8 mouse cellular contexts compared by ENCODE assay signal in the genomic region with DNA sequence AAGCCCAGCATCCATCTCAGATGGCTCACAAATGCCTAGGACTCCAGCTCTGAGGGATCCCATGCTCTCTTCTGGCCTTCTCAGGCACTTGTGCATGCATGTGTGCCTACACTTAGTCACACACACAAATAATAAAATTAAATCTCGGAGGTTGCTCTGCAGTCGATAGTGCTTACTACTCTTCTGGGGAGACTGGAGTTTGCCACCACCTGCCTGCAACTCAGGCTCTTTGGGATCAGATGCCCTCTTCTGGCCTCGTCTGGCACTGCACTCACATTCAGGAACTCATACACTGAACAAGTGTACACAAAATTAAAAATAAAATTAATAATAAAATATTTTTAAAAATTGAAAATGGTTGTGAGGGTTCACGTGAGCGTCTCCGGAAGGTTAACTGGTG. TPM values are rescaled to one million over a fixed set of nuclear protein-coding genes. Genes with fewer than 3 reads are reported as not detected.
DNase-seq lines count a peak whose midpoint lies in the region; ATAC-seq and TF ChIP-seq lines count a peak whose summit lies in the region.

No protein-coding gene starts in this region.

- DNase-seq in B cell, adult 2 months: peak; percentile 23 to 28
- peak; percentile 73 for DNase-seq in ZHBTc4 (ENCODE audit: low read depth, low spot score)
- DNase-seq in heart, postnatal 4 days: peak; percentile 69
- DNase-seq in lung, postnatal 0 days (ENCODE audit: low spot score): peak; percentile 44
- no peak for DNase-seq in MN1 (ENCODE audit: low spot score)

- WGBS in intestine, postnatal 0 days: 90% methylated on average over 6 of the region's 6 CpGs
- WGBS in intestine, embryonic 16.5 days: 88% methylated on average over 6 of the region's 6 CpGs
- 85% methylated on average over 6 of the region's 6 CpGs for WGBS in lung, postnatal 0 days

- H3K4me1 ChIP-seq in intestine, postnatal 0 days (replicated peaks; ENCODE audit: control insufficient read depth, insufficient read depth, low read length): peaks cover 14% of the 10 kb centered on the region; the same call in 1 of the 2 replicates
- peaks cover 22% of the 10 kb centered on the region for H3K4me1 ChIP-seq in intestine, embryonic 16.5 days (ENCODE audit: control insufficient read depth, insufficient read depth, low read length)
- H3K4me1 ChIP-seq in lung, postnatal 0 days (ENCODE audit: insufficient read depth, low read depth, low read length): peaks cover 16% of the 10 kb centered on the region

- H3K27ac ChIP-seq in intestine, postnatal 0 days (ENCODE audit: low read depth, low read length): no peak overlapping the region
- H3K27ac ChIP-seq in intestine, embryonic 16.5 days (ENCODE audit: low read length): no peak overlapping the region
- H3K27ac ChIP-seq in lung, postnatal 0 days (ENCODE audit: low read length): no peak overlapping the region

- H3K27me3 ChIP-seq in intestine, postnatal 0 days (replicated peaks; ENCODE audit: control insufficient read depth, insufficient read depth, low read length): no peaks in the 10 kb centered on the region
- no peaks in the 10 kb centered on the region for H3K27me3 ChIP-seq in intestine, embryonic 16.5 days (replicated peaks; ENCODE audit: control insufficient read depth, insufficient read depth, low read length)
- no peaks in the 10 kb centered on the region for H3K27me3 ChIP-seq in lung, postnatal 0 days (replicated peaks; ENCODE audit: insufficient read depth, low read length)

- H3K9ac ChIP-seq in intestine, postnatal 0 days (ENCODE audit: low read depth, low read length): no peak overlapping the region
- H3K9ac ChIP-seq in intestine, embryonic 16.5 days (ENCODE audit: low read depth, low read length): no peak overlapping the region
- no peak overlapping the region for H3K9ac ChIP-seq in lung, postnatal 0 days (replicated peaks; ENCODE audit: low read depth)

- H3K9me3 ChIP-seq in intestine, postnatal 0 days (ENCODE audit: control insufficient read depth): no peaks in the 10 kb centered on the region
- no peaks in the 10 kb centered on the region for H3K9me3 ChIP-seq in intestine, embryonic 16.5 days (ENCODE audit: control insufficient read depth, low read length)
- no peaks in the 10 kb centered on the region for H3K9me3 ChIP-seq in lung, postnatal 0 days (ENCODE audit: low read length)

- peak; percentile 67 for TF ChIP-seq CTCF in intestine, postnatal 0 days (IDR thresholded peaks at IDR 0.05; ENCODE audit: low read depth)
- peak; percentile 74 for TF ChIP-seq CTCF in lung, postnatal 0 days (IDR thresholded peaks at IDR 0.05)

- no peak for ATAC-seq in intestine, postnatal 0 days
- ATAC-seq in intestine, embryonic 16.5 days: no peak
- ATAC-seq in lung, postnatal 0 days: no peak
- no peak for ATAC-seq in frontal cortex, adult (ENCODE audit: low TSS enrichment)

- H3K36me3 ChIP-seq in intestine, postnatal 0 days (ENCODE audit: control insufficient read depth, insufficient read depth): no peaks in the 10 kb centered on the region
- no peaks in the 10 kb centered on the region for H3K36me3 ChIP-seq in intestine, embryonic 16.5 days (ENCODE audit: control insufficient read depth, insufficient read depth, low read length)
- no peaks in the 10 kb centered on the region for H3K36me3 ChIP-seq in lung, postnatal 0 days (ENCODE audit: insufficient read depth, low read length)

- no peak overlapping the region for H3K4me2 ChIP-seq in intestine, postnatal 0 days (replicated peaks; ENCODE audit: low read depth)
- no peak overlapping the region for H3K4me2 ChIP-seq in intestine, embryonic 16.5 days (ENCODE audit: low read depth, low read length)
- H3K4me2 ChIP-seq in lung, postnatal 0 days (replicated peaks; ENCODE audit: low read depth, low read length): no peak overlapping the region

- no peak for TF ChIP-seq EP300 in lung, postnatal 0 days (IDR thresholded peaks at IDR 0.05)

- H3K4me3 ChIP-seq in intestine, postnatal 0 days (ENCODE audit: low read depth, low read length): no peak overlapping the region
- no peak overlapping the region for H3K4me3 ChIP-seq in intestine, embryonic 16.5 days (ENCODE audit: low read length)
- no peak overlapping the region for H3K4me3 ChIP-seq in lung, postnatal 0 days (ENCODE audit: low read depth, low read length)

RNA-seq across cellular contexts. Expression of a gene that starts 2.2 kb away (rescaled TPM):
- polyA plus RNA-seq in intestine, postnatal 0 days (2015; fragmentation: Nextera tagmentation; extraction: Ambion mirVana): 10.2 and 10.9 TPM in 2 replicates
- polyA plus RNA-seq in intestine, embryonic 16.5 days (2015; fragmentation: Nextera tagmentation; extraction: Ambion mirVana): 15.1 and 15.4 TPM in 2 replicates
- 10 to 100 TPM; 33.9 to 42.2 TPM for total RNA-seq in heart, postnatal 4 days (2021)
- polyA plus RNA-seq in lung, postnatal 0 days (2015; fragmentation: Nextera tagmentation; extraction: Ambion mirVana): 19.9 and 21.4 TPM in 2 replicates
